Mouse (Mus musculus): Measurements from ENCODE around the gene BC030867. TPM values are rescaled to one million over a fixed set of nuclear protein-coding genes. Genes with fewer than 3 reads are reported as not detected.
A peak's percentile ranks its signal among the peaks of the same experiment; 100 is the strongest.
"Not testable (repeated sequence)": the region's sequence is repeated elsewhere in the genome, so short reads cannot be mapped to it uniquely, and the experiment has no call there.

BC030867 gene
- polyA plus RNA-seq, 1 experiment: 31.8 TPM

DNA sequence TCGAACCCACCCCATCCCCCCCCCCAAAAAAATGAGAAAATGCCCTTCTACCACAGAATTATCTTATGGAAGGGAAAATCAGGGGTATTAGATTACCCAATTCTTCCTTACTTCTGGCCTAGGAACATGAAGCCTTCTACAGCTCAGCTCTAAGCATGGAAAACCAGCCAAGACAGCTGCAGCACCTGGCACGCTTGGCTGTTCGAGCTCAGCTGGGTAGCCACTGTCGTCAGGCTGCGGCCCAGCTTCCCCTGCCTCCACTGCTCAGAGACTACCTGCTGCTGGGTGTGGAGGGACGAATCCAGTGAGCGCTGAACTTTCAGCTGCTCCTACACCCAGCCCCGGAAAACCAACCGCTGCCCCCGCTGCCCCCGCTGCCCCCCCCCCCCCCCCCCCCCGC is 29.1 kb downstream of the BC030867 start:
- TF ChIP-seq POLR2A (IDR thresholded peaks at IDR 0.05; ENCODE audit: control insufficient read depth, low read depth, low read length) (no peak), CTCF (IDR thresholded peaks at IDR 0.05; ENCODE audit: control insufficient read depth, insufficient read depth, insufficient replicate concordance, low read depth, low read length) (no peak)
- H3K4me3 ChIP-seq (ENCODE audit: control insufficient read depth, low read depth, low read length): no peak overlapping the region
- H3K27me3 ChIP-seq (ENCODE audit: control insufficient read depth, insufficient read depth, low read length): no peaks in the 10 kb centered on the region
- H3K4me1 ChIP-seq (ENCODE audit: control insufficient read depth, insufficient read depth, low read length): peaks cover 6% of the 10 kb centered on the region
- no peak overlapping the region for H3K27ac ChIP-seq (ENCODE audit: control insufficient read depth, insufficient read depth, low read depth, low read length)
- H3K36me3 ChIP-seq (ENCODE audit: control insufficient read depth, insufficient read depth, low read length): no peaks in the 10 kb centered on the region

GRCm38 (mm10) chr11:102279595-102279994 is 30.9 kb downstream of the BC030867 start:
- no peak overlapping the region for H3K4me3 ChIP-seq (ENCODE audit: control insufficient read depth, low read depth, low read length)
- peaks cover 6% of the 10 kb centered on the region for H3K4me1 ChIP-seq (ENCODE audit: control insufficient read depth, insufficient read depth, low read length)
- H3K36me3 ChIP-seq (ENCODE audit: control insufficient read depth, insufficient read depth, low read length): no peaks in the 10 kb centered on the region
- H3K27me3 ChIP-seq (ENCODE audit: control insufficient read depth, insufficient read depth, low read length): no peaks in the 10 kb centered on the region
- no peak overlapping the region for H3K27ac ChIP-seq (ENCODE audit: control insufficient read depth, insufficient read depth, low read depth, low read length)
- TF ChIP-seq POLR2A (IDR thresholded peaks at IDR 0.05; ENCODE audit: control insufficient read depth, low read depth, low read length): no peak

- not testable (repeated sequence) for H3K27me3 ChIP-seq (ENCODE audit: control insufficient read depth, insufficient read depth, low read length); H3K27ac ChIP-seq (ENCODE audit: control insufficient read depth, insufficient read depth, low read depth, low read length); H3K4me3 ChIP-seq (ENCODE audit: control insufficient read depth, low read depth, low read length); H3K36me3 ChIP-seq (ENCODE audit: control insufficient read depth, insufficient read depth, low read length); H3K4me1 ChIP-seq (ENCODE audit: control insufficient read depth, insufficient read depth, low read length)
Measured at GRCm38 (mm10) chr11:102280267-102280666, 31.6 kb downstream of the BC030867 start.

DNA sequence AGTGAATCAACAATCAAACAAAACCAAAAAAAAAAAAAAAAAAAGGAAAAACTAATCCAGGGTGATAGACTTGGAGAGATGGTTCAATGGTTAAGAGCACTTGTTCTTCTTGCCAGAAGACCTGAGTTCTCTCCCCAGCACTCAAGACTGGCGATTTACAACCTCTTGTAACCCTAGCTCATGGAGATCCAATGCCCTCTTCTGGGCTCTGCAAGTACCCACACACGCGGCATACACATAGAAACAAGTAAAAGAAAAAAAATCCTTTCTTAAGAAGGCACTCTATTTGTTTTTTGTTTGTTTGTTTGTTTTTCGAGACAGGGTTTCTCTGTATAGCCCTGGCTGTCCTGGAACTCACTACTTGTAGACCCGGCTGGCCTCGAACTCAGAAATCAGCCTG is 35.2 kb downstream of the BC030867 start:
- H3K4me3 ChIP-seq (ENCODE audit: control insufficient read depth, low read depth, low read length): peak overlapping the region; percentile 99
- no peaks in the 10 kb centered on the region for H3K36me3 ChIP-seq (ENCODE audit: control insufficient read depth, insufficient read depth, low read length)
- no peak overlapping the region for H3K27ac ChIP-seq (ENCODE audit: control insufficient read depth, insufficient read depth, low read depth, low read length)
- H3K4me1 ChIP-seq (ENCODE audit: control insufficient read depth, insufficient read depth, low read length): no peaks in the 10 kb centered on the region; the same call in 1 of the 2 replicates
- no peak for TF ChIP-seq CTCF (IDR thresholded peaks at IDR 0.05; ENCODE audit: control insufficient read depth, insufficient read depth, insufficient replicate concordance, low read depth, low read length)
- TF ChIP-seq POLR2A (IDR thresholded peaks at IDR 0.05; ENCODE audit: control insufficient read depth, low read depth, low read length): no peak
- H3K27me3 ChIP-seq (ENCODE audit: control insufficient read depth, insufficient read depth, low read length): no peaks in the 10 kb centered on the region

GRCm38 (mm10) chr11:102284501-102285094 is 35.9 kb downstream of the BC030867 start, which contains the start of gene Tmub2:
Tmub2 (plus strand) TSS chr11:102284931.
- Histone ChIP-seq H3K36me3 (ENCODE audit: control insufficient read depth, insufficient read depth, low read length) (no peaks in the 10 kb centered on the region), H3K27ac (ENCODE audit: control insufficient read depth, insufficient read depth, low read depth, low read length) (peak within 1 kb of the TSS; percentile 88)
- TF ChIP-seq POLR2A (IDR thresholded peaks at IDR 0.05; ENCODE audit: control insufficient read depth, low read depth, low read length) (peak; percentile 41), CTCF (IDR thresholded peaks at IDR 0.05; ENCODE audit: control insufficient read depth, insufficient read depth, insufficient replicate concordance, low read depth, low read length) (no peak)

GRCm38 (mm10) chr11:102285095-102285834 is 36.6 kb downstream of the BC030867 start:
- no peak for TF ChIP-seq CTCF (IDR thresholded peaks at IDR 0.05; ENCODE audit: control insufficient read depth, insufficient read depth, insufficient replicate concordance, low read depth, low read length)
- no peak for TF ChIP-seq POLR2A (IDR thresholded peaks at IDR 0.05; ENCODE audit: control insufficient read depth, low read depth, low read length)
- Histone ChIP-seq H3K27ac (ENCODE audit: control insufficient read depth, insufficient read depth, low read depth, low read length) (peak overlapping the region; percentile 88), H3K27me3 (ENCODE audit: control insufficient read depth, insufficient read depth, low read length) (no peaks in the 10 kb centered on the region), H3K4me1 (ENCODE audit: control insufficient read depth, insufficient read depth, low read length) (no peaks in the 10 kb centered on the region; the same call in 1 of the 2 replicates), H3K36me3 (ENCODE audit: control insufficient read depth, insufficient read depth, low read length) (no peaks in the 10 kb centered on the region; the same call in 1 of the 2 replicates), H3K4me3 (ENCODE audit: control insufficient read depth, low read depth, low read length) (peak overlapping the region; percentile 99)

More at GRCm38 (mm10) chr11:102284501-102285094, 35.9 kb downstream of the BC030867 start, which contains the start of gene Tmub2:
- H3K4me3 ChIP-seq (ENCODE audit: control insufficient read depth, low read depth, low read length): peak within 1 kb of the TSS; percentile 99
- H3K4me1 ChIP-seq (ENCODE audit: control insufficient read depth, insufficient read depth, low read length): no peaks in the 10 kb centered on the region; the same call in 1 of the 2 replicates
- no peaks in the 10 kb centered on the region for H3K27me3 ChIP-seq (ENCODE audit: control insufficient read depth, insufficient read depth, low read length)

DNA sequence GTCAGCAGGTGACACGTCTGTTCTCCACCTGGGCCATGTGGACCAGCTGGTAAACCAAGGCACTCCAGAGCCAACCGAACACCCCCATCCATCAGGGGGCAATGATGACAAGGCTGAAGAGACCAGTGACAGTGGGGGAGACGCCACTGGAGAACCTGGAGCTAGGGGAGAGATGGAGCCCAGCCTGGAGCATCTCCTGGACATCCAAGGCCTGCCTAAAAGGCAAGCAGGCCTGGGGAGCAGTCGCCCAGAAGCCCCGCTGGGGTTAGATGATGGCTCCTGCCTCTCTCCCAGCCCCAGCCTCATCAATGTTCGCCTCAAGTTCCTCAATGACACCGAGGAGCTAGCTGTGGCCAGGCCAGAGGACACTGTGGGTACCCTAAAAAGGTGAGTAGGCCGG is 38.8 kb downstream of the BC030867 start:
- no peaks in the 10 kb centered on the region for H3K27me3 ChIP-seq (ENCODE audit: control insufficient read depth, insufficient read depth, low read length)
- no peak for TF ChIP-seq CTCF (IDR thresholded peaks at IDR 0.05; ENCODE audit: control insufficient read depth, insufficient read depth, insufficient replicate concordance, low read depth, low read length)
- H3K27ac ChIP-seq (ENCODE audit: control insufficient read depth, insufficient read depth, low read depth, low read length): no peak overlapping the region
- H3K4me3 ChIP-seq (ENCODE audit: control insufficient read depth, low read depth, low read length): no peak overlapping the region
- H3K4me1 ChIP-seq (ENCODE audit: control insufficient read depth, insufficient read depth, low read length): no peaks in the 10 kb centered on the region; the same call in 1 of the 2 replicates
- peaks cover 2% of the 10 kb centered on the region; the same call in 1 of the 2 replicates for H3K36me3 ChIP-seq (ENCODE audit: control insufficient read depth, insufficient read depth, low read length)

All from testis, adult 2 months (tissue).